Mouse (Mus musculus): ENCODE results near the gene AF067063. TPM values are rescaled to one million over a fixed set of nuclear protein-coding genes. Genes with fewer than 3 reads are reported as not detected.
"Not testable (repeated sequence)": the region's sequence is repeated elsewhere in the genome, so short reads cannot be mapped to it uniquely, and the experiment has no call there.

AF067063 gene
- polyA plus RNA-seq (2015; fragmentation: Nextera tagmentation; extraction: Ambion mirVana): not detected in 2 replicates

GRCm38 (mm10) chr13:119830116-119830515, at the start of gene AF067063:
Gene AF067063, minus strand, starts transcription at chr13:119830216.
- ATAC-seq (ENCODE audit: borderline replicate concordance, extremely low read depth, low FRiP score, low TSS enrichment); H3K27ac ChIP-seq; H3K4me1 ChIP-seq; H3K9me3 ChIP-seq; H3K4me2 ChIP-seq; H3K4me3 ChIP-seq; H3K27me3 ChIP-seq; H3K36me3 ChIP-seq; H3K9ac ChIP-seq: not testable (repeated sequence)

GRCm38 (mm10) chr13:119864395-119864999, 34.5 kb upstream of the AF067063 start:
- WGBS: 60% methylated on average over 6 of the region's 7 CpGs
- not testable (repeated sequence) for ATAC-seq (ENCODE audit: borderline replicate concordance, extremely low read depth, low FRiP score, low TSS enrichment); H3K27ac ChIP-seq; H3K4me1 ChIP-seq; H3K9ac ChIP-seq; H3K27me3 ChIP-seq; H3K9me3 ChIP-seq; H3K4me3 ChIP-seq; H3K36me3 ChIP-seq; H3K4me2 ChIP-seq

GRCm38 (mm10) chr13:119862399-119862798, 32.4 kb upstream of the AF067063 start:
- not testable (repeated sequence) for ATAC-seq (ENCODE audit: borderline replicate concordance, extremely low read depth, low FRiP score, low TSS enrichment); H3K4me3 ChIP-seq
- WGBS: no CpG with 5 or more reads among the region's 6 CpGs

GRCm38 (mm10) chr13:119839982-119840381, 10.0 kb upstream of the AF067063 start:
- not testable (repeated sequence) for H3K9me3 ChIP-seq; ATAC-seq (ENCODE audit: borderline replicate concordance, extremely low read depth, low FRiP score, low TSS enrichment); H3K4me2 ChIP-seq; H3K9ac ChIP-seq; H3K4me3 ChIP-seq; H3K27ac ChIP-seq; H3K36me3 ChIP-seq; H3K4me1 ChIP-seq
- H3K27me3 ChIP-seq: peaks cover 10% of the 10 kb centered on the region; the same call in 1 of the 2 replicates
- WGBS: 23% methylated on average over 6 of the region's 6 CpGs

More at GRCm38 (mm10) chr13:119862399-119862798, 32.4 kb upstream of the AF067063 start:
- H3K36me3 ChIP-seq, H3K9ac ChIP-seq, H3K27me3 ChIP-seq, H3K9me3 ChIP-seq, H3K4me2 ChIP-seq, H3K4me1 ChIP-seq, H3K27ac ChIP-seq: not testable (repeated sequence)

- H3K36me3 ChIP-seq; H3K4me3 ChIP-seq; H3K4me1 ChIP-seq; H3K9me3 ChIP-seq; H3K27ac ChIP-seq; H3K9ac ChIP-seq; H3K4me2 ChIP-seq; ATAC-seq (ENCODE audit: borderline replicate concordance, extremely low read depth, low FRiP score, low TSS enrichment): not testable (repeated sequence)
- peaks cover 10% of the 10 kb centered on the region; the same call in 1 of the 2 replicates for H3K27me3 ChIP-seq
- WGBS: 7% methylated on average over 14 of the region's 23 CpGs
Observed at GRCm38 (mm10) chr13:119837719-119838337, 7.8 kb upstream of the AF067063 start.

GRCm38 (mm10) chr13:119836324-119836811, 6.4 kb upstream of the AF067063 start:
- Histone ChIP-seq H3K27me3 (peaks cover 10% of the 10 kb centered on the region; the same call in 1 of the 2 replicates), H3K4me3 (peak overlapping the region; percentile 33), H3K4me2 (peak overlapping the region; percentile 48)
- not testable (repeated sequence) for H3K9ac ChIP-seq, H3K9me3 ChIP-seq, H3K4me1 ChIP-seq, H3K36me3 ChIP-seq, H3K27ac ChIP-seq
- peak; percentile 81; the same call in 1 of the 2 replicates for ATAC-seq (ENCODE audit: borderline replicate concordance, extremely low read depth, low FRiP score, low TSS enrichment)
- WGBS: 15% methylated on average over 23 of the region's 23 CpGs

GRCm38 (mm10) chr13:119835320-119836056, 5.5 kb upstream of the AF067063 start, which contains the start of gene D13Ertd608e:
Gene D13Ertd608e, plus strand, starts transcription at chr13:119836006.
- Histone ChIP-seq H3K4me3 (peak within 1 kb of the TSS; percentile 33), H3K27me3 (peaks cover 10% of the 10 kb centered on the region; the same call in 1 of the 2 replicates), H3K4me2 (peak within 1 kb of the TSS; percentile 48)
- not testable (repeated sequence) for H3K9ac ChIP-seq, H3K27ac ChIP-seq, H3K9me3 ChIP-seq, H3K36me3 ChIP-seq, H3K4me1 ChIP-seq
- 14% methylated on average over 19 of the region's 25 CpGs for WGBS
- peak; percentile 52 for ATAC-seq (ENCODE audit: borderline replicate concordance, extremely low read depth, low FRiP score, low TSS enrichment)

GRCm38 (mm10) chr13:119817579-119818206, 12.3 kb downstream of the AF067063 start:
- WGBS: 12% methylated on average over 2 of the region's 2 CpGs
- Histone ChIP-seq H3K27me3 (no peaks in the 10 kb centered on the region), H3K4me2 (no peak overlapping the region), H3K36me3 (no peaks in the 10 kb centered on the region), H3K4me3 (no peak overlapping the region), H3K27ac (no peak overlapping the region), H3K9me3 (no peaks in the 10 kb centered on the region), H3K4me1 (no peaks in the 10 kb centered on the region), H3K9ac (no peak overlapping the region)
- ATAC-seq (ENCODE audit: borderline replicate concordance, extremely low read depth, low FRiP score, low TSS enrichment): no peak

GRCm38 (mm10) chr13:119816798-119817197, 13.2 kb downstream of the AF067063 start:
- Histone ChIP-seq H3K4me3 (no peak overlapping the region), H3K4me1 (no peaks in the 10 kb centered on the region), H3K4me2 (no peak overlapping the region), H3K9me3 (no peaks in the 10 kb centered on the region), H3K27ac (no peak overlapping the region), H3K36me3 (no peaks in the 10 kb centered on the region), H3K9ac (no peak overlapping the region), H3K27me3 (no peaks in the 10 kb centered on the region)
- ATAC-seq (ENCODE audit: borderline replicate concordance, extremely low read depth, low FRiP score, low TSS enrichment): peak; percentile 69; the same call in 1 of the 2 replicates
- WGBS: 23% methylated on average over 8 of the region's 8 CpGs

- Histone ChIP-seq H3K9me3 (no peaks in the 10 kb centered on the region), H3K4me3 (no peak overlapping the region), H3K4me2 (no peak overlapping the region), H3K27ac (no peak overlapping the region), H3K9ac (no peak overlapping the region), H3K27me3 (no peaks in the 10 kb centered on the region), H3K36me3 (no peaks in the 10 kb centered on the region), H3K4me1 (no peaks in the 10 kb centered on the region)
- no peak for ATAC-seq (ENCODE audit: borderline replicate concordance, extremely low read depth, low FRiP score, low TSS enrichment)
- 80% methylated on average over 9 of the region's 9 CpGs for WGBS
Observed at GRCm38 (mm10) chr13:119810031-119810430, 20.0 kb downstream of the AF067063 start.

GRCm38 (mm10) chr13:119808937-119809336, 21.1 kb downstream of the AF067063 start:
- Histone ChIP-seq H3K4me2 (no peak overlapping the region), H3K4me1 (no peaks in the 10 kb centered on the region), H3K9me3 (no peaks in the 10 kb centered on the region), H3K27me3 (no peaks in the 10 kb centered on the region), H3K4me3 (no peak overlapping the region), H3K36me3 (no peaks in the 10 kb centered on the region), H3K27ac (no peak overlapping the region), H3K9ac (no peak overlapping the region)
- ATAC-seq (ENCODE audit: borderline replicate concordance, extremely low read depth, low FRiP score, low TSS enrichment): no peak
- 50% methylated on average over 2 of the region's 2 CpGs for WGBS
